Mouse (Mus musculus): ENCODE measurements around the gene Rdh11. TPM values are rescaled to one million over a fixed set of nuclear protein-coding genes. Genes with fewer than 3 reads are reported as not detected.
"Not testable (repeated sequence)": the region's sequence is repeated elsewhere in the genome, so short reads cannot be mapped to it uniquely, and the experiment has no call there.

Gene Rdh11
- polyA plus RNA-seq, 1 experiment = 42.1 TPM

DNA sequence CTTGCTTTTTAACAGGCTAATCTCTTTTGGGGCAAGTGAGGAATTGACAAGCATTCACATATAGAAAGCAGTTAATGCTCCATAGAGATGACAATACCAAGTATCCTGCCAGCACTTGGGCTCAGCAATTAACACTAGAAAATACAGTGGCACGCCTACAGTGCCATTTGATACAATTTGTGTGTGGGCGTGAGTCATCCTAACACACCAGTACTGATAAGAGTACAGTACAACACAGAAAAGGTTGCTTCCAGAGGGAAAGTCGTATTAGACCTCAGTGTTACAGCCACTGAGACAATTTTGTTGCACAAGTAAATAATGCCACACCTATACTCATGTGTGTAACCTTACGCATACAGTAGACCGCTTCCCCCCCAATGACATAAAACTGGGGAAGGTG, 5.0 kb upstream of the Rdh11 start:
- no peaks in the 10 kb centered on the region for H3K27me3 ChIP-seq (ENCODE audit: control insufficient read depth, insufficient read depth, low read length, poor library complexity, severe bottlenecking)
- no peaks in the 10 kb centered on the region for H3K9me3 ChIP-seq (replicated peaks; ENCODE audit: control insufficient read depth, insufficient read depth, low read length, poor library complexity, severe bottlenecking)
- no peak overlapping the region for H3K27ac ChIP-seq (ENCODE audit: insufficient read depth, low read length)
- no peak overlapping the region for H3K4me3 ChIP-seq (ENCODE audit: low read depth, low read length)
- no peaks in the 10 kb centered on the region for H3K4me1 ChIP-seq (ENCODE audit: control insufficient read depth, insufficient read depth, low read length)
- H3K9ac ChIP-seq (ENCODE audit: low read depth, poor library complexity, severe bottlenecking) = no peak overlapping the region
- no peaks in the 10 kb centered on the region for H3K36me3 ChIP-seq (ENCODE audit: control insufficient read depth, insufficient read depth, low read length, poor library complexity, severe bottlenecking)
- TF ChIP-seq EP300 (IDR thresholded peaks at IDR 0.05; ENCODE audit: insufficient read depth, low read depth, low read length) = no peak
- no peak for TF ChIP-seq POLR2A (IDR thresholded peaks at IDR 0.05; ENCODE audit: insufficient read depth, low read length)
- no peak for TF ChIP-seq CTCF (IDR thresholded peaks at IDR 0.05; ENCODE audit: low read depth, low read length)

DNA sequence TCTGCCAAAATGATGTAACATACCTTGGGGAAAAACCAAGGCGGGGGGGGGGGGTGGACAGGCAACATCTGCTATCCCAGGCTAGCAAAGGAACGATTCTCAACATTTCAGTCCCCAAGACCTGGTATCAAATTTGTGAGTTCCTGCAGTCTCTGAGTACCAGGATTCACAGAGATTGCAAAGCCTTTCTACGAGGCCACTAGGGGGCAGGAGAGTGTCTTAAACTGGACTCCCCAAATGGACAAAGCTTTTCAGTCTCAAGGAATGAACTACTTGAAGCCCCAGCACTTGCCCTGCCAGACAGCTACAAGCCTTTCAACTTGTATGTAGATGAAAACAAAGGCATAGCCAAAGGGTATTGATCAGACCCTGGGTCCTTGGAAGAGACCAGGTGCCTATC, 1.3 kb upstream of the Rdh11 start:
- Histone ChIP-seq H3K27ac (ENCODE audit: insufficient read depth, low read length) (no peak overlapping the region), H3K9ac (ENCODE audit: low read depth, poor library complexity, severe bottlenecking) (no peak overlapping the region), H3K4me3 (ENCODE audit: low read depth, low read length) (no peak overlapping the region), H3K27me3 (ENCODE audit: control insufficient read depth, insufficient read depth, low read length, poor library complexity, severe bottlenecking) (no peaks in the 10 kb centered on the region), H3K36me3 (ENCODE audit: control insufficient read depth, insufficient read depth, low read length, poor library complexity, severe bottlenecking) (peaks cover 1% of the 10 kb centered on the region; the same call in 1 of the 2 replicates), H3K9me3 (replicated peaks; ENCODE audit: control insufficient read depth, insufficient read depth, low read length, poor library complexity, severe bottlenecking) (no peaks in the 10 kb centered on the region), H3K4me1 (ENCODE audit: control insufficient read depth, insufficient read depth, low read length) (no peaks in the 10 kb centered on the region)
- TF ChIP-seq POLR2A (IDR thresholded peaks at IDR 0.05; ENCODE audit: insufficient read depth, low read length) (no peak), EP300 (IDR thresholded peaks at IDR 0.05; ENCODE audit: insufficient read depth, low read depth, low read length) (no peak), CTCF (IDR thresholded peaks at IDR 0.05; ENCODE audit: low read depth, low read length) (peak; percentile 45)

DNA sequence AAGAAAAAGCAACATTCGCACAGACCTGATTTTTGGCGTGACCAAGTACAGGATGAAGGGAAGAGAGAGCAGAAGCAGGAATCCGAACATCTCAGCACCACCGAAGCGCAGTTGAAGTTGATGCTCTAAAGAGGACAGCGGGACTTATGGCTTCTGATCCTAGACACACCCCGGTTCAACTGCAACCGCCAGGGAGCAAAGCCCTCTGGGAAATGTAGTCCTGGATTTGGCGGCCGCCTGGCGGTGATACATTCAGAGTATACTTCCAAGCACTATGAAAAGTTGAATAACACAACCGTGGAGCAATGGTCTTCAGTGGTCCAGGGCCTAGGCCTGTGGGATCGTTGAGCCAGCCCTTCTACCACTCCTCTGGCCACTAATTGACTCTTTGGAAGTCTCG, 392 bp downstream of the Rdh11 start:
- Histone ChIP-seq H3K36me3 (ENCODE audit: control insufficient read depth, insufficient read depth, low read length, poor library complexity, severe bottlenecking) (peaks cover 18% of the 10 kb centered on the region), H3K27me3 (ENCODE audit: control insufficient read depth, insufficient read depth, low read length, poor library complexity, severe bottlenecking) (no peaks in the 10 kb centered on the region), H3K9ac (ENCODE audit: low read depth, poor library complexity, severe bottlenecking) (peak overlapping the region; percentile 54), H3K27ac (ENCODE audit: insufficient read depth, low read length) (no peak overlapping the region), H3K9me3 (replicated peaks; ENCODE audit: control insufficient read depth, insufficient read depth, low read length, poor library complexity, severe bottlenecking) (no peaks in the 10 kb centered on the region), H3K4me3 (ENCODE audit: low read depth, low read length) (peak overlapping the region; percentile 79), H3K4me1 (ENCODE audit: control insufficient read depth, insufficient read depth, low read length) (no peaks in the 10 kb centered on the region)
- TF ChIP-seq POLR2A (IDR thresholded peaks at IDR 0.05; ENCODE audit: insufficient read depth, low read length) (no peak), CTCF (IDR thresholded peaks at IDR 0.05; ENCODE audit: low read depth, low read length) (no peak), EP300 (IDR thresholded peaks at IDR 0.05; ENCODE audit: insufficient read depth, low read depth, low read length) (no peak)

DNA sequence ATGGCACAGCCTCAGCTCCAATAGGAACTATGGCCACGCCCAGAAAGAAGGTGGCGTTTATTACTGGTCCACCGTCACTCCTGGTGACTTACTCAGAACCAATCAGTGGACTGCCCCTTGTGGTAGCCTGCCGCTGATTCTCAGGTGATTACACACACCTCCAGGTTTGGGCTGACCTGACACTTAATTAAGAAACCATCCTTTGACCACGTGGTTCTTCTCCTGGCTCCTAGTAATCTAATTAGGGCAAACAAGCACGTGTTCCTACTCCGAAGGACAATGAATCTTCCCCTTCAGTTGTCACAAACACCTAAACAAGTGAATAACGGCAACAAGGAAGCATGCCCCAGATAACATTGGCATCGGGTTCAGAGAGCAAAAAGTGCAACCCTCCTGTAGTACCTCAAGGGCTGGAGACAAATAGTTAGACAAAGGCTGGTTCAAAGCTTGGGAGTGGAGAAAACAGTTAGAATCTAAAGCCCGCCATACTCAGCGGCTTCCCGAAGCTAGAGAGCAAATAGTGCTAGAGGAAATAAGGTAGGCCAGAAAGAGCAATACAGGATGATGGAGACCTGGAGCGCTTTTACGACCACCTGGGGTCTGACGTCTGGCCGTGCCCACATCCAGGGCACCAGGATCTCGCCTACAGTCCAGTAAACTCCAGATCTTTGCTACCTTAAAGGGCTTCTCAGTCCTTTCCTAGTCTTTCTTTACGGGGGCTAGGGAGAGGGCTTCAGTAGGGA, 991 bp downstream of the Rdh11 start:
- Histone ChIP-seq H3K4me3 (ENCODE audit: low read depth, low read length) (peak overlapping the region; percentile 79), H3K27me3 (ENCODE audit: control insufficient read depth, insufficient read depth, low read length, poor library complexity, severe bottlenecking) (no peaks in the 10 kb centered on the region), H3K9me3 (replicated peaks; ENCODE audit: control insufficient read depth, insufficient read depth, low read length, poor library complexity, severe bottlenecking) (no peaks in the 10 kb centered on the region), H3K9ac (ENCODE audit: low read depth, poor library complexity, severe bottlenecking) (peak overlapping the region; percentile 54), H3K27ac (ENCODE audit: insufficient read depth, low read length) (peak overlapping the region; percentile 29; the same call in 1 of the 2 replicates), H3K36me3 (ENCODE audit: control insufficient read depth, insufficient read depth, low read length, poor library complexity, severe bottlenecking) (peaks cover 24% of the 10 kb centered on the region), H3K4me1 (ENCODE audit: control insufficient read depth, insufficient read depth, low read length) (no peaks in the 10 kb centered on the region)
- TF ChIP-seq POLR2A (IDR thresholded peaks at IDR 0.05; ENCODE audit: insufficient read depth, low read length) = no peak
- no peak for TF ChIP-seq EP300 (IDR thresholded peaks at IDR 0.05; ENCODE audit: insufficient read depth, low read depth, low read length)
- TF ChIP-seq CTCF (IDR thresholded peaks at IDR 0.05; ENCODE audit: low read depth, low read length) = no peak

DNA sequence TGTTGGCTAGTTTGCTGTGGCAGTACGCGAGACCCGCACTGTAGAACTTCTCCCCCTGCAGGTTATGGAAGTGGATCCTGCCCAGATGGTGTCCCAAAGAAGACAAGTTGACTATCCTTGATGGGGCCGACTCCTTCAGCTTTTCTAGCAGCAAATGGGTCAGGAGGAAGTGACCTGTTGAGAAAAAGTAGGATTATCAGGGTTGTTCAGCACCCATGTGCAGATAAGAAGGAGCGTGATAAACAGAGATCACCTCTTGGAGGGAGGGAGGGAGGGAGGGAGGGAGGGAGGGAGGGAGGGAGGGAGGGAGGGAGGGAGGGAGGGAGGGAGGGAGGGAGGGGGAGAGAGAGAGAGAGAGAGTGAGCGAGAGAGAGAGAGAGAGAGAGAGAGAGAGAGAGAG, 6.9 kb downstream of the Rdh11 start:
- not testable (repeated sequence) for H3K9ac ChIP-seq (ENCODE audit: low read depth, poor library complexity, severe bottlenecking); H3K27ac ChIP-seq (ENCODE audit: insufficient read depth, low read length); H3K27me3 ChIP-seq (ENCODE audit: control insufficient read depth, insufficient read depth, low read length, poor library complexity, severe bottlenecking); H3K9me3 ChIP-seq (replicated peaks; ENCODE audit: control insufficient read depth, insufficient read depth, low read length, poor library complexity, severe bottlenecking); H3K4me3 ChIP-seq (ENCODE audit: low read depth, low read length); H3K4me1 ChIP-seq (ENCODE audit: control insufficient read depth, insufficient read depth, low read length)
- H3K36me3 ChIP-seq (ENCODE audit: control insufficient read depth, insufficient read depth, low read length, poor library complexity, severe bottlenecking) = peaks cover 69% of the 10 kb centered on the region

DNA sequence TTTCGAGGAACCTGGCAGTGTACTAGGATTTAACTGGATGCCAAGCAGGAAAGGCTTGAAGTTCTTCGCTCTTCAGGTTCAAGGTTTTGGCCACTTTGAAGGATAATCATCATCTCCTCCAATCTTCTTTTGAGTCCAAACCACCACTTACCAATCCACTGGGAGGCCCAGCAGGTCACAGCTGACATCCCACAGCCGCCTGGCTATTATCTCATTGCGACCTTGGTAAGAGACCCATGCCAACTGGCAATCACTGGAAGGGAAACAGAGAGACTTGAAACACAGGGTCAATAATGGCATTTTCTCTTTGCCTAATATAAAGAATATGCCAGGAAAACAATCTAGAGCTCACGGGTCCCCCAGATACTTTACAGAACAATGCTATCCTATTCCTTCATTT, 16.1 kb downstream of the Rdh11 start:
- Histone ChIP-seq H3K27me3 (ENCODE audit: control insufficient read depth, insufficient read depth, low read length, poor library complexity, severe bottlenecking) (no peaks in the 10 kb centered on the region), H3K4me1 (ENCODE audit: control insufficient read depth, insufficient read depth, low read length) (no peaks in the 10 kb centered on the region), H3K27ac (ENCODE audit: insufficient read depth, low read length) (no peak overlapping the region), H3K36me3 (ENCODE audit: control insufficient read depth, insufficient read depth, low read length, poor library complexity, severe bottlenecking) (peaks cover 19% of the 10 kb centered on the region), H3K4me3 (ENCODE audit: low read depth, low read length) (no peak overlapping the region), H3K9me3 (replicated peaks; ENCODE audit: control insufficient read depth, insufficient read depth, low read length, poor library complexity, severe bottlenecking) (no peaks in the 10 kb centered on the region), H3K9ac (ENCODE audit: low read depth, poor library complexity, severe bottlenecking) (no peak overlapping the region)
- no peak for TF ChIP-seq EP300 (IDR thresholded peaks at IDR 0.05; ENCODE audit: insufficient read depth, low read depth, low read length)
- TF ChIP-seq CTCF (IDR thresholded peaks at IDR 0.05; ENCODE audit: low read depth, low read length) = no peak
- no peak for TF ChIP-seq POLR2A (IDR thresholded peaks at IDR 0.05; ENCODE audit: insufficient read depth, low read length)
